Mouse (Mus musculus) cerebellum, adult 11-12 months (tissue): ENCODE data around the gene Lypd9.
"Not testable (repeated sequence)": the region's sequence is repeated elsewhere in the genome, so short reads cannot be mapped to it uniquely, and the experiment has no call there.

Experiments used
- DNase-seq: peaks from one replicate; pipeline ENCODE4 v3.0.0; 2022

The Lypd9 gene

DNA sequence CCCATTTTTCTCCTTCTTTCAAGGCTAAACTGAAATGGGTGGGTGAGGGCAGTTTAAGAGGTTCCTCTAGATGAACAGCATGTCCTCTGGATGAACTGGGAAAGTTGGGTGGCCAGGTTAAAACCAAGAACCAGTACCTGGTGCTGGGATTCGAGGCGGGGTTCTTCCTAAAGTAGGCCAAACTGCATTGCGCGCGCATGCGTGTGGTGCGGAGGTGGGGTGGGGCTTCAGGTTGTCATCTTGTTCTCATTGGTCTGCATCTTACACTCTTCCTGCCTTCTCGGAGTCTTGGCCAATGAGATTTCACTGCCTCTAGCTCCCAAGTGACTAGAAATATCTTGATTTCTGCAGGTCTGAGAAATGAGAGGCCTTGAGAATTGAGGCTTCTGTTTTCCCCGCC lies at the start of gene Lypd9:
Gene Lypd9, minus strand, starts transcription at position 165 of the 400 bp plus-strand sequence.
- DNase-seq = no peak

- DNase-seq = not testable (repeated sequence)
These were observed 49.7 kb upstream of the Lypd9 start, which contains the start of gene Olfr331 for GRCm38 (mm10) chr11:58502472-58502871. Gene Olfr331 (minus strand): TSS chr11:58502572.

- DNase-seq = no peak
These were observed 46.6 kb upstream of the Lypd9 start for GRCm38 (mm10) chr11:58499290-58499689.

- no peak for DNase-seq
These were observed 46.0 kb upstream of the Lypd9 start for GRCm38 (mm10) chr11:58498761-58499160.

DNA sequence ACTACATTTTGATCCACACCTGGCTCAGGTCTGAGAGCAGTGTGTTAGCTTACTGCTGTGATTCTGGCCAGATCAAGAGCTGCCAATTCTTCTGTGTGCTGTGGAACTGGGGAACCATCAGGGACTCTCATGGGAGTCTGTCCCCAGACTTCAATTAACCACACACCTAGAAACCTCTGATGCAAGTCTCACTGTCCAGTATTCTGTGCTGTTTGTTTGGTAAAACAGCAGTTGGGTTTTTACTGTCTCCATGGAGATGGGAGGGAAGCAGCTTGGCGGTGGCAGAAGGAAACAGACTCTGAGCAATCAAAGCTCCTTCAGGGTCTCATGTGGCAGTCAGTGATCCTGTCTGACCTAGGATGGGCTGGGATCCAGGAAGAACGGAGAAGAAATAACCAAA lies 39.7 kb upstream of the Lypd9 start, which contains the start of gene Olfr332:
Gene Olfr332, minus strand, starts transcription at position 101 of the 400 bp plus-strand sequence.
- no peak for DNase-seq

- no peak for DNase-seq
These were observed 9.4 kb upstream of the Lypd9 start, which contains the start of gene Olfr30 for GRCm38 (mm10) chr11:58462170-58462569. Gene Olfr30 (minus strand): TSS chr11:58462270.

DNA sequence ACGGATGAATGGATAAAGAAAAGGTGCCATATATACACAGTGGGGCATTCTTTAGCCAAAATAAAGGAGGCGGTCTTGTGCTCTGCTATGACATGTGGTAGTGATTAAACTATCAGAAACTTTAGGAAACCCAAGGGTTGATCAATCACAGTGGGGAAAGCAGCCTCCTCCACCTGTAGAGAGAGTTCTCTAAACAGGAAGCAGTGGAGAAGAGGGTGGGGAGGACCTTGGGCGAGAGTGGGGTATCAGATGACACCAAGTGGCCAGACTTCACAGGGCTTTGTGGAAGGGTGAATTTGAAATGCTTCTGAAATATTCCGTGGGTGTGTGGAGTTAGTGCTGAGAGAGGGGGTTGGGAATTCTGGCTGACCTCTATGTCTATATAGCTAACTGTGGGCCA lies 869 bp upstream of the Lypd9 start:
- no peak for DNase-seq

- no peak for DNase-seq
These were observed 14.9 kb downstream of the Lypd9 start for GRCm38 (mm10) chr11:58437866-58438265.

GRCm38 (mm10) chr11:58432259-58432658 lies 20.5 kb downstream of the Lypd9 start, which contains the start of gene Gm12253:
Gene Gm12253 (plus strand): TSS chr11:58432559.
- no peak for DNase-seq

- no peak for DNase-seq
These were observed 31.9 kb downstream of the Lypd9 start, which contains the start of gene 1810065E05Rik for GRCm38 (mm10) chr11:58420815-58421214. Gene 1810065E05Rik (plus strand): TSS chr11:58421111.

- DNase-seq = no peak
These were observed 34.4 kb downstream of the Lypd9 start for GRCm38 (mm10) chr11:58418336-58418735.

- DNase-seq = no peak
These were observed 44.7 kb downstream of the Lypd9 start for GRCm38 (mm10) chr11:58408066-58408465.

GRCm38 (mm10) chr11:58400655-58401054 lies 52.1 kb downstream of the Lypd9 start:
- DNase-seq = no peak

DNA sequence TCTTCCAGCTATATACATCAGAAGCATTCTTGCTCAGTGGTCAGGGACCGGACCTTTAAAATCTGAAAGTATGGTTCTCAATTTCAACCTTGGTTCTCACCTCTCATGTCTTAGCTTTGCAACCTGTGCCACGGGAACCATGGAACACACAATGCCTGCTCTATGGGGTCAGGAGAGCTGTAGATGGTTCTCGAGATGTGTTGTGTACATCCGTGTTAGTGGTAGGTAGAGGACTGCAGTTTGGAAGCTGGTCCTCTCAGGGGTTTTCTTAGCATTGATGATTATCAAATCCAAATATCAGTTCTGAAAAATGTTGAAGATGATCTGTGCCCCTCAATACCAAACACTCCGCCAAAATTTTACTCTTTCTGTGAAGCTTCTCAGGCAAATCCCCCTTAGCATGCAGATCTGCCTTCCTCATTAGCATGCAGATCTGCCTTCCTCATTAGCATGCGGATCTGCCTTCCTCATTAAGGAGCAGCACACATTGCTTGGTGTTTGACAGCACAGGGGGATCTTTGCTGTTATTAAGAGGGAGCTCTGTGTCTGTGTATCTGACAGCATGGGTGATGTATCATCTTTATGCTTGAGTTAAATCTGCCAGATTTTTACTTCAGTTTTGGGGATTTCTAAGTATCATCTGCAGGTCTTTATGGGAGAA lies 52.6 kb downstream of the Lypd9 start:
- DNase-seq = no peak
